Mouse (Mus musculus) liver, adult 2 months (tissue): ENCODE data around the gene Siglech.

ENCODE experiments used
- CTCF ChIP-seq: fragments of 200-500 bp; IDR thresholded peaks from 2 replicates; pipeline ENCODE4 v1.5.1; 2011; ENCODE audit warnings: low read depth, low read length, control low read depth
- POLR2A ChIP-seq: fragments of 200-500 bp; IDR thresholded peaks from 2 replicates; pipeline ENCODE4 v1.6.1; 2011; ENCODE audit warnings: low read length, control low read depth; ENCODE audit not compliant: insufficient read depth; ENCODE audit errors: extremely low read depth

DNA sequence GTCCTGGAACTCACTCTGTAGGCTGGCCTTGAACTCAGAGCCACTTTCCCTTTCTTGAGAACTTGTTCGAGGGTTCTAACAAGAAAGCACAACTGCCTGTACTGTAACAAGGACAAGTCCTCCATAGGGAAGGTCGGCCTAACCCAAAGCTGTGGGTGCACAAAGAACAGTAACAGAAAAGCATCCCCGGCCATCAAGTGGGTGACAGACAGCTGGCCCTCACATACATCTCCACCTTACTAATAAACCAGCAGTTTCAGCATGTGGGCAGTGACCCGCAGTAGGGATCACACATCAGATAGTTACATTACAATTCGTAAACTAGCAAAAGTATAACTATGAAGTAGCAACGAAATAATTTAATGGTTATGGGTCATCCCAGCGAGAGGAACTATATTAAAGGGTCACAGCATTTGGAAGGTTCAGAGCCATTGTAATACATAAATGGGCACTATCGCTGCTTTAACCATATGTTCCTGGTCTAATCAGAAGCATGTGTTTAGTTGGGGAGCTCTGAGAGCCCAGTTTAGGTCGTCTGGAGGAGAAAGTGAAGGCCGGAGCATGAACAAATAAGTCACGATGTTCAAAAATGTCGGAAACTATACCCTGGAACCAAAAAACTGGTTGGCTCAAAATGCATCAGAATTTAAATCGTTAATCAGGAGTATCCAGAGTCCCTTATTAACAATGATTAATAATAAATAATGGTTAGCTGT is 25.4 kb downstream of the Siglech start:
- TF ChIP-seq CTCF (no peak), POLR2A (no peak)
